Mouse (Mus musculus): ENCODE data around the gene Lrrc45. TPM values are rescaled to one million over a fixed set of nuclear protein-coding genes. Genes with fewer than 3 reads are reported as not detected.
"Not testable (repeated sequence)": the region's sequence is repeated elsewhere in the genome, so short reads cannot be mapped to it uniquely, and the experiment has no call there.

Lrrc45 gene
- polyA plus RNA-seq, 1 experiment from 2014 or later, result 94.8 TPM

DNA sequence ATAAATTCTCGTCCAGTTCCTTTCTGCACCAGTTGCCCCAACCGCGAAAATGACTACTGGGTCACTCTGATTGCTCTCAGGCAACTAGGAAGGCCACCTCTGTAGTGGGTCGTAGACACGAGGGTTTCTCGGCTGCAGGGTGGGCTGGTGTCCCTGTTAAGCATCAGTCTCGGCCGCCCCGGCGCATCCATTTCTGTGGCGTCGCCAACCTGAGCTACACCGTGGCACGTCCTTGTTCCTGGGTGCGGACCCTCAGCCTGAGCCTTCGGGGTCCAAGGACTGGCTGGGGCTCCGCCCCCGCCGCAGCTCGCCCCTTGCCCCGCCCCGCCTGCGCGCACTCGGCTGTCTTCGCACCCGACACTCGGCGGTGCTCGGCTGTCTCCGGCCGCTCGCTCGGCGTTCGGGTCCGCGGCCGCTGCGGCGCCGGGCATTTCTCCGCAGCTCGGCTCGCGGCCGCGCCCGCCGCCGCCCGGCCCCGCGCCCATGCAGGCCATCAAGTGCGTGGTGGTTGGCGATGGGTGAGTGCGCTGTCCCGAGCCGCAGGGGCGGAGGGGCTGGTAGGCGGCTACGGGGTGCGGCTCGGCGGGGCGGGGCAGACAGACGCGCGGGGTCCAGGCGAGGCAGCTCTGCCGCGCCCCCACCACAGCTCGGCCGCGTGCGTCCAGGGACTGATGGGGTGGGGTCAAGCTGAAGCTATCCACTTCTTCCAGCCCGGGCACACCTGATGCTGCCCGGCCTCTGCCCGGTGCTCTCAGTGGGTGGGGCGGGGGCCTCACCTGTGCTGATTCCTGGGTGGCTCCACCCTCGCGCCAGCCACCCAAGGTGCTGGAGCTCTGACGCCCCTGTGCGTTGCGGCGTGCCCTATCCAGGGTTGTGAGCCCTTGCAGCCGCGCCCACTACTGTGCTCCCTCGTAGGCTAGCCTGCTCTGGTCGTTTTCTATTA lies 7.7 kb downstream of the Lrrc45 start, which contains the start of gene Rac3:
Gene Rac3 (plus strand): TSS at position 347 of the 943 bp plus-strand sequence.
- WGBS, result under 1% methylated on average over 89 of the region's 90 CpGs
- peaks cover 21% of the 10 kb centered on the region for H3K4me1 ChIP-seq
- H3K27ac ChIP-seq (replicated peaks), result peak within 1 kb of the TSS; percentile 8; the same call in 1 of the 2 replicates
- H3K27me3 ChIP-seq, result no peaks in the 10 kb centered on the region
- peak within 1 kb of the TSS; percentile 96 for H3K4me2 ChIP-seq (replicated peaks)
- H3K36me3 ChIP-seq, result peaks cover 24% of the 10 kb centered on the region
- H3K4me3 ChIP-seq, result peak within 1 kb of the TSS; percentile 52
- peak within 1 kb of the TSS; percentile 71 for H3K9ac ChIP-seq (replicated peaks)
- peak; percentile 88 for ATAC-seq (replicated peaks)
- no peaks in the 10 kb centered on the region for H3K9me3 ChIP-seq

DNA sequence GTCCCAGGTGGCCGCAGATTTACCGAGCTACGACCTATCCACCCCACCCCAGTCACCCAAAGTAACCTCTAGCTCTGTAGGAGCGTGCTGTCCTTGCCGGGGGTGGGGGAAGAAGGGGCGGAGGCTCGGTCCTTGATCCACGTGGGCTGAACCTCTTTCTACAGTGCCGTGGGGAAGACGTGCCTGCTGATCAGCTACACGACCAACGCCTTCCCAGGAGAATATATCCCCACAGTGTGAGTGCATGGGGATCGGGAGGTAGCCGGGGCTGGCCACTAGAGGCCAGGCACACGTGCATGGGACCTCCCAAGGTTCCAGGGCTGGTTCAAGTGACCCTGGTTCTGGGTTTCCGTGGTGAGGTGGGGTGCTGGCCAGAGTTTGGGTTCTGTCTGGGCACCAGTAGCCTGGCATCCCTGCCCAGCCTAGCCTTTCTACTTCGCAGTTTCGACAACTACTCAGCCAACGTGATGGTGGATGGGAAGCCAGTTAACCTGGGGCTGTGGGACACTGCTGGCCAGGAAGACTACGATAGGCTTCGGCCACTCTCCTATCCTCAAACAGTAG lies 8.4 kb downstream of the Lrrc45 start:
- Histone ChIP-seq H3K9me3 (no peaks in the 10 kb centered on the region), H3K9ac (replicated peaks) (peak overlapping the region; percentile 71), H3K27ac (replicated peaks) (no peak overlapping the region), H3K4me3 (peak overlapping the region; percentile 52), H3K4me2 (replicated peaks) (peak overlapping the region; percentile 96), H3K4me1 (peaks cover 28% of the 10 kb centered on the region), H3K27me3 (no peaks in the 10 kb centered on the region), H3K36me3 (peaks cover 19% of the 10 kb centered on the region)
- 20% methylated on average over 21 of the region's 21 CpGs for WGBS
- ATAC-seq (replicated peaks), result peak; percentile 4; the same call in 1 of the 2 replicates

DNA sequence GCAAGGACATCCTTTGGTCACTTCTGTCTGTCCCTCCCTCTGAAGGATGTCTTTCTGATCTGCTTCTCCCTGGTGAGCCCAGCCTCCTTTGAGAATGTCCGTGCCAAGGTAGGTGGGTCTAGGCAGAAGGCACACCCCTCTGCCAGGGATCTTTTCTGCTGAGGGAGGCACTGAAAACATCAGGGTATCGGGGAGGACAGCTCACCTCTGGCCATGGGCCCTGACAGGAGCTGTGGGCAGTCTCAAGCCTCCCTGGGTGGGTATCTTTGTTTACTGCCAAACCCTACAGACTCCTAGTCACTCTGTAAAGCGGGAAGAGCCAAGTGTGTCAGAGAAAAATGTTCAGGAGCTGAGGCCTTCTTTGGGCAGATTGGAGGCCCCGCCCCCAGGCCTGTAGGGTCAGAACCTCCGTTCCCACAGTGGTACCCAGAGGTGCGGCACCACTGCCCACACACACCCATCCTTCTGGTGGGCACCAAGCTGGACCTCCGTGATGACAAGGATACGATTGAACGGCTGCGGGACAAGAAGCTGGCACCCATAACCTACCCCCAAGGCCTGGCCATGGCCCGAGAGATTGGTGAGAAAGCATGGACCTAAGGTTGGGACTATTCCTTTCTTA lies 9.1 kb downstream of the Lrrc45 start:
- Histone ChIP-seq H3K27me3 (no peaks in the 10 kb centered on the region), H3K4me3 (peak overlapping the region; percentile 52; the same call in 1 of the 2 replicates)
- no peak for ATAC-seq (replicated peaks)

DNA sequence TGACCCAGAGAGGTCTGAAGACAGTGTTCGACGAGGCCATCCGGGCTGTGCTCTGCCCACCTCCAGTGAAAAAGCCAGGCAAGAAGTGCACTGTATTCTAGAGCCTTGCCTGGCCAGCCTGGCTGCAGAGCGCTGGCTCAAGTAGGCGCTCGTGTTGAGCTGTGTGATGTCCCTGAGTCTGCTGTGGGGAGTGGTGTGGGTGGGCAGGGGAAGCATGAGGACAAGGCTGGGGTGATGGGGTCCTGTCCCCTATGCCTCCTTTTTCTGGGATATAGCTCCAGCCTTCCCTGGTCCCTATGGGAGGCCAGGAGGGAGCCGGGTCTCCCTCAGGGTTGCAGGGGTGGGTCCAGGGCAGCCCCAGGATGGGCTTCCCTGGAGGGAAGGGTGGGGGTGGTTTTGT lies 9.8 kb downstream of the Lrrc45 start:
- Histone ChIP-seq H3K9ac (replicated peaks) (no peak overlapping the region), H3K27me3 (no peaks in the 10 kb centered on the region), H3K36me3 (peaks cover 9% of the 10 kb centered on the region; the same call in 1 of the 2 replicates), H3K4me1 (peaks cover 28% of the 10 kb centered on the region), H3K27ac (replicated peaks) (no peak overlapping the region), H3K9me3 (no peaks in the 10 kb centered on the region), H3K4me3 (no peak overlapping the region), H3K4me2 (replicated peaks) (no peak overlapping the region)
- WGBS, result 82% methylated on average over 7 of the region's 7 CpGs
- no peak for ATAC-seq (replicated peaks)

More for the DNA sequence above, 9.1 kb downstream of the Lrrc45 start:
- H3K27ac ChIP-seq (replicated peaks), result no peak overlapping the region
- peaks cover 28% of the 10 kb centered on the region for H3K4me1 ChIP-seq
- peaks cover 15% of the 10 kb centered on the region for H3K36me3 ChIP-seq
- WGBS, result 86% methylated on average over 11 of the region's 11 CpGs
- H3K4me2 ChIP-seq (replicated peaks), result peak overlapping the region; percentile 96; the same call in 1 of the 2 replicates
- no peak overlapping the region for H3K9ac ChIP-seq (replicated peaks)
- H3K9me3 ChIP-seq, result no peaks in the 10 kb centered on the region

DNA sequence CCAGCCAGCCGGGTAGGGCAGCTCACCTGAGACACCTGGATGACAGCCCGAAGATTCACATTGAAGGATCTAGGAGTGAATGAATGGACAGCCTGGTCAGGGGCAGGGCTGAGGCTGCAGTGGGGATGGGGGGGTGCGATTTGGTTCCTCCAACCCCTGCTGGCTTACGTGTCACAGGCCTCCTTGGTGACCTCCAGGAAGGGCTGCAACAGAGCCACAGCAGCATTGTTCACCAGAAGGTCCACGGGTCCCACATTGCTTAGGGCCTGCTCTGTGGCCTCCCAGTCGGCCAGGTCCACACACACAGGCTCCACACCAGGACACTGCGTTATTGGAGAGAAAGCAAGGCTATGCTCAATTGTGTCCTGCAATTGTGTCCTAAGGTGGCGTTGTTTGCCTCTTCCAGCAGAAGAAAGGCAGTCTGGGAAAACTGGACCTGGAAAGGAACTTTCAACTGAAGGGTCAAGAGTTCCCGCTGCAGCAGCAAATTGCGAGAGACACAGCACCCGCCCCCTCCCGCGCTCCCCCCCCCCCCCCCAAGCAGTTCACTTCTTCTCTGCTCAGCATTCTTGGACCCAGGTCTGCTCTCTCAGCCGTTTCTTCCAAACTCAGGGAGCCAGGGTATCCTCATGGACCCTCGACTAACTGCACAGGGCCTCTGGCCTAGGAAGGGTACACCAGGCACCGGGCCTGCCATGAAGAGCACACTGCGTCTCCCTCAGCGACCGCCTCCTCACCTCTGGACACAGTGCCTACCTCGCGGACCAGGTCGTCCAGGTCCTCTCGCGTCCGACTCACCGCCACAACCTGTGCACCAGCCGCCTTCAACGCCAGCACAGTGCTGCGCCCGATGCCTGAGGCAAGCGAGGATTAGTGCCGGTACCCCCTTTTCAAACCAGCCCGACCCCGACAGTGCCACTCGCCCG lies 12.8 kb downstream of the Lrrc45 start:
- Histone ChIP-seq H3K9ac (replicated peaks) (peak overlapping the region; percentile 59), H3K4me3 (peak overlapping the region; percentile 56), H3K27ac (replicated peaks) (no peak overlapping the region), H3K27me3 (no peaks in the 10 kb centered on the region), H3K4me1 (peaks cover 19% of the 10 kb centered on the region), H3K4me2 (replicated peaks) (peak overlapping the region; percentile 76), H3K9me3 (no peaks in the 10 kb centered on the region), H3K36me3 (no peaks in the 10 kb centered on the region)
- ATAC-seq (replicated peaks), result peak; percentile 42
- WGBS, result 21% methylated on average over 36 of the region's 36 CpGs

DNA sequence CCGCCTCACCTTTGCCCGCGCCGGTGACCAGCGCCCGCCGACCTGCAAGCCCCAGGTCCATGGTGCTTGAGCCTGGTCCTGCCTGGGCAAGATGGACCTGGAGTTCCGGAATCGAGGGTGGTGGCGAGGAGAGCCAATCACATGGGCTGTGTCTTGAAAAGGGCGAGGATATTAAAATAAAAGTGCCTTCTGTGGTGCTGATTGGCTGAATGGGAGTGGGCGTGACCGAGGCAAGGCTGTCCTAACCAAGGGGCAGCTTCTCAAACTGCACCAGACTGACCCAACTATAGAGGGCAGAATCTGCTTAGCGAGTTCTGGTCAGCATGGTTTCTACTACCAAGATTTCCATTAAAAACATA lies 13.4 kb downstream of the Lrrc45 start, which contains the start of gene Dcxr:
Gene Dcxr (minus strand): TSS at position 113 of the 359 bp plus-strand sequence.
- peak; percentile 75 for ATAC-seq (replicated peaks)
- H3K4me2 ChIP-seq (replicated peaks), result peak within 1 kb of the TSS; percentile 76
- WGBS, result 0% methylated on average over 14 of the region's 14 CpGs
- no peaks in the 10 kb centered on the region for H3K9me3 ChIP-seq
- no peaks in the 10 kb centered on the region for H3K36me3 ChIP-seq
- no peaks in the 10 kb centered on the region for H3K27me3 ChIP-seq
- no peak within 1 kb of the TSS for H3K27ac ChIP-seq (replicated peaks)
- peaks cover 13% of the 10 kb centered on the region for H3K4me1 ChIP-seq
- H3K4me3 ChIP-seq, result peak within 1 kb of the TSS; percentile 56
- H3K9ac ChIP-seq (replicated peaks), result peak within 1 kb of the TSS; percentile 59

DNA sequence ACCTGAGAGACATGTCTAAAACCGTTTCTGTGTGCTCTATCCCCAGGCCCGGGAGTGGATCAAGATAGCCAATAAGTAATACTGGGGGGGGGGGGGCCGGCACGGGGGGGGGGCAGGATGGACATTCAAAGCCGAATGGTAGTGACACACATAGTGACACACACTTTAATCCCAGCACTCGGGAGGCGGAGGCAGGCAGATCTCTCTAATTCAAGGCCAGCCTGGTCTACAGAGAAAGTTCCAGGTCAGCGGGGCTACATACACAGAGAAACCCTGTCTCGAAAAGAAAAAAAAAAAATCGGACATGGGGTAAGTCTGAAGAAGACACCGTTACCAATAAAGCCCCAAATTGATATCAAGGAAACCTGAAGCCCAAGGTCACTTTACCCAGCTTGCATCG lies 13.8 kb downstream of the Lrrc45 start:
- H3K9ac ChIP-seq (replicated peaks), result no peak overlapping the region
- 62% methylated on average over 12 of the region's 12 CpGs for WGBS
- H3K4me3 ChIP-seq, result no peak overlapping the region
- H3K27ac ChIP-seq (replicated peaks), result no peak overlapping the region
- no peaks in the 10 kb centered on the region for H3K27me3 ChIP-seq
- H3K4me1 ChIP-seq, result peaks cover 10% of the 10 kb centered on the region
- no peak overlapping the region for H3K4me2 ChIP-seq (replicated peaks)
- no peaks in the 10 kb centered on the region for H3K36me3 ChIP-seq
- ATAC-seq (replicated peaks), result no peak
- H3K9me3 ChIP-seq, result no peaks in the 10 kb centered on the region

DNA sequence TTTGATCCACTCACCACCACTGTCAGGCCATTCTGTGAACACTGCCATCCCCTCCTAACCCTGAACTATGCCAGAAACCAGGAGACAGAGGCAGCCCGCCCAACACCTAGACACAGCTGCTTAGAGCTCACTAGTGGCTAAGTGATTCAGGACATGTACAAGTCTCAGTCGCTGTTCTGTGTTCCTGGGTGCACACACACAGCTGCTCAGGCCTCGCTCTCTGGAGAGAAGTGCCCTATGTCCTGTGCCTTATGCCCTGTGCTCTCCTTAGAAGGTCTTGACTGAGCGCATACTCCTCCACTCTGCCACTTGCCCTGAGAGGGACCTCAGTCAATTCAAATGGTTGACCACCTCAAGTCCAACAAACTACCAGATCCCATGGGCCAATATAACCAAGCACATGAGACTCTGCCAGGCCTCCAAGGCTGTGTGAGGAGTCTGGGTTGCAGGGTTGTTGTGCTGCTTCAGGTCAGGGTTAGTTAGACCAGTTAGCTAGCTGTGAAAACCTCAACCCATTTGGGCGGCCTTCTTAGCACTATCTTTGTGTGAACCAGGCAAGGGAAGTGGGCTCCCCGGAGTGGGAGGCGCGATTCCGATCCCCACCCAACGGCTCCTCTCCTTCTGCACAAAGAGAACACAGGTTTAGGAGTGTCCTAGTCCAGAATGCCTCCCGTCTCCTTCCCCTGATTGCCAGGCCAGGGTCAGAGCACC lies 15.0 kb downstream of the Lrrc45 start:
- ATAC-seq (replicated peaks), result no peak
- H3K4me1 ChIP-seq, result peaks cover 7% of the 10 kb centered on the region

DNA sequence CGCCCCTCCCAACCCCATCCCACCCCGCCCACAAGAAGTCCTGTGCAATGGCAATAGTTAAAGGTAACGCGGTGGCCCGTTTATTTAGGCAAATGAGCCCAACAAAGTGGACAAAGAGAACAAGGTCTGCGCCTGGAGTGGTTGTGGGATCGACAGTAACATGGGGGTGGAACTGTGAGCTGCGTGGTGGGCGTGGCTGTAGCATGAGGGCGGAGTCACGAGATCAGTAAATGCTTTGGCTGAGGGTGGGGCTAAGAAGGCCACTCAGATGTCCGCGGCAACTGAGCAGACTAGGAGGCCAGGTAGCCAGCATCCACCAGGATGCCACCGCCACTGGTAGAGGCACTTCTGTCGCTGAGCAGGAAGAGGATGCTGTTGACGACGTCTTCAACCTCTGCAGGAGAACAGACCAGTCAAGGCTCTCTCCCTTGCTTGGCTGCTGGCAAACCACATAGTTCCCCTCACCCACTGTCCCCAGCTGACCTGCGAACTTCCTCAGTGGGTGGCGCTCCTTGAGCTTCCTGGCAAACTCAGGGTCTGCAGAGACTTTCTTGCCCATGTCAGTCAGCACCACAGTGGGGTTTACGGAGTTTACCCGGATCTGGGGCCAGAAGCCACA lies 15.8 kb downstream of the Lrrc45 start:
- H3K27ac ChIP-seq (replicated peaks); H3K9me3 ChIP-seq; ATAC-seq (replicated peaks); H3K36me3 ChIP-seq; H3K9ac ChIP-seq (replicated peaks); H3K27me3 ChIP-seq; H3K4me3 ChIP-seq; H3K4me1 ChIP-seq: not testable (repeated sequence)
- 5% methylated on average over 18 of the region's 21 CpGs for WGBS
- H3K4me2 ChIP-seq (replicated peaks), result peak overlapping the region; percentile 19; the same call in 1 of the 2 replicates

More for the DNA sequence above, 15.0 kb downstream of the Lrrc45 start:
- Histone ChIP-seq H3K4me3 (no peak overlapping the region), H3K9ac (replicated peaks) (no peak overlapping the region), H3K27ac (replicated peaks) (no peak overlapping the region), H3K4me2 (replicated peaks) (no peak overlapping the region), H3K27me3 (no peaks in the 10 kb centered on the region), H3K9me3 (no peaks in the 10 kb centered on the region), H3K36me3 (no peaks in the 10 kb centered on the region)
- 70% methylated on average over 11 of the region's 11 CpGs for WGBS

DNA sequence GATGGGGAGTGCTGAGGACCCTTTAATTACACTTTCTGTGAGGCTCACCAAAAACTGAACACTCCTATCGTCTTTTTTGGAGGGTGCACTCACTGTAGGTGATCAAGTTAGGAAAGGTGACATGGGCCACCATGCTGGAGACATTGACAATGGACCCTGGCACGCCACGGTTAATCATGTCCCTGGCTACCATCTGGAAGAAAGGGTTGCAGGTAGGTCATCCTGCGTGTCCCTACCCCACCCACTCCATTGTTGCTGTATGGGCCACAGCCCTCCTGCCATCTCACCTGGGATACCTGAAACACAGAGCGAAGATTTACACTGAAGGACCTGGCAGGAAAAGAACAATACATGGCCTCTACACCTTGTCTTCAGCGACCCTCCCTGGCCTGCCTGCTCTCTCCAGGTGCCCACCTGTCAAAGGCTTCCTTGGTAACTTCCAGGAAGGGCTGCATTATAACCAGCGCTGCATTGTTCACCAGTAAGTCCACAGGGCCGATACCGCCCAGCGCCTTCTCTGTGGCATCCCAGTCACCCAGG lies 16.7 kb downstream of the Lrrc45 start:
- ATAC-seq (replicated peaks), result no peak
- H3K4me2 ChIP-seq (replicated peaks), result no peak overlapping the region
- H3K36me3 ChIP-seq, result no peaks in the 10 kb centered on the region
- no peak overlapping the region for H3K27ac ChIP-seq (replicated peaks)
- 86% methylated on average over 10 of the region's 10 CpGs for WGBS
- H3K9me3 ChIP-seq, result no peaks in the 10 kb centered on the region
- H3K9ac ChIP-seq (replicated peaks), result no peak overlapping the region
- peaks cover 7% of the 10 kb centered on the region for H3K4me1 ChIP-seq
- no peak overlapping the region for H3K4me3 ChIP-seq
- H3K27me3 ChIP-seq, result no peaks in the 10 kb centered on the region

Measured in forebrain, embryonic 15.5 days (tissue).